Mouse (Mus musculus) erythroblast, embryonic 14.5 days (primary cell): ENCODE measurements around the gene Top2b. TPM values are rescaled to one million over a fixed set of nuclear protein-coding genes. Genes with fewer than 3 reads are reported as not detected.

Source experiments
- H3K27me3 ChIP-seq: 2 replicates; pipeline ENCODE4 v1.6.1; 2012; ENCODE audit warnings: inconsistent platforms; ENCODE audit not compliant: control insufficient read depth
- H3K36me3 ChIP-seq: 2 replicates; pipeline ENCODE4 v1.6.1; 2012; ENCODE audit warnings: mild to moderate bottlenecking, inconsistent platforms; ENCODE audit not compliant: control insufficient read depth
- H3K4me1 ChIP-seq: 2 replicates; pipeline ENCODE4 v1.6.1; 2012; ENCODE audit warnings: inconsistent platforms; ENCODE audit not compliant: control insufficient read depth
- H3K4me3 ChIP-seq: replicated peaks from 2 replicates; pipeline ENCODE3; 2012; ENCODE audit warnings: moderate library complexity, mild to moderate bottlenecking, inconsistent platforms
- H3K9me3 ChIP-seq: 2 replicates; pipeline ENCODE4 v1.6.1; 2012; ENCODE audit warnings: low read length, inconsistent platforms, mixed read lengths; ENCODE audit not compliant: control insufficient read depth
- GATA1 ChIP-seq: IDR thresholded peaks from 2 replicates; pipeline ENCODE4 v1.6.1; 2012; ENCODE audit warnings: low read length, inconsistent platforms, mixed read lengths
- TAL1 ChIP-seq: IDR thresholded peaks from 3 replicates; pipeline ENCODE4 v1.6.1; 2012; ENCODE audit warnings: low read length, inconsistent platforms, mixed read lengths
- polyA plus RNA-seq: library from polyadenylated mRNA; stranded (reverse); fragments of >175 nt; gene quantifications from 2 replicates; pipeline ENCODE4 v1.2.3, GENCODE M21; 2012

The Top2b gene
- polyA plus RNA-seq, 1 experiment, result 0.32 TPM

DNA sequence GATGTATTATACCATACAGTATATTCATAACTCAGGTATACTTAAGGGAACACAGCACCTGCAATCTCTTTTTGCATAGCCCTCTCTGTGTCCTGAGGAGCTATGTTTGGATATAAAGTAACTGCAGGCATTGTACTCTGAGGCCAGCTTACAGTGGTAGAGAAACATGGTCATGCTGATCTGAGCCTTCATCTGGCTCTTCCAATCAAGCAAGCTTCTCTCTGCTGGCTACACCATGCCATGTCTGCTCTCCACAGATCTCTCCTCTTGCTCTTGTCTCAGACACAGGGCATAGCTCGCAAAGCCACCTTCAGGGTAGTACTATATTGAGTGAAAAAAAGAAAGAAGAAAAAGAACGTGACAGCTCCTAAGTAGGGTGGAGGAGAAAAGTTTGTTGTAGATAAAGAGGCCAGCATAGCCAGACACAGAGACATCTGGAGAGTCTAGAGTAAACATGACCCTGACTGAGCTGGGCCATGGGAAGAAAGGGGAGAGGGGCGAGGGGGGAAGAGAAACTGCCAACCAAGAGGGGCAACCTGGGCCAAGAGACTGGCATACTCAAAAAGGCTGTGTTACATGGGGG, 29.1 kb upstream of the Top2b start:
- H3K4me3 ChIP-seq, result no peak overlapping the region

DNA sequence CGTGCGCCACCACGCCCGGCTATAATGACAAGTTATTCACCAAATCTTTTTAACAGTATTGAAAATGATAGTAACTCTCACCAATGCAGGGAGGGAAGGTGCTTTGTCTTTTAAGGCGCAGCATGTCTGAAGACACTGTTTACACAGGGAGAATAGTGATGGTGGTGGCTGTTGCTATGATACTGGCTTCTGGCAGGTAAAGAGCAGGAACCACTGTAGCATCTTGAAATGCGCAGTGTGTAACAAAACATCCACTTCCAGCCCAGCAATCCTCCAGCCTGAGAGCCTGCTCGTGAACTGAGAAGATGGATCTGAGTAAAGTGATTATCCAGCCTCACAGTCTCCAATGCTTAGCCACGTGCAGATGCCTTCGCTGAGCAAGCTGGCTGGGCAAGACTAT, 17.5 kb upstream of the Top2b start:
- H3K27me3 ChIP-seq, result peaks cover 8% of the 10 kb centered on the region
- H3K4me1 ChIP-seq, result no peaks in the 10 kb centered on the region
- H3K9me3 ChIP-seq, result no peaks in the 10 kb centered on the region
- TF ChIP-seq TAL1 (no peak), GATA1 (no peak)
- no peak overlapping the region for H3K4me3 ChIP-seq
- H3K36me3 ChIP-seq, result no peaks in the 10 kb centered on the region

More for the DNA sequence above, 29.1 kb upstream of the Top2b start:
- H3K4me1 ChIP-seq, result peaks cover 15% of the 10 kb centered on the region
- H3K9me3 ChIP-seq, result no peaks in the 10 kb centered on the region
- no peaks in the 10 kb centered on the region for H3K36me3 ChIP-seq
- H3K27me3 ChIP-seq, result peaks cover 3% of the 10 kb centered on the region; the same call in 1 of the 2 replicates
- TF ChIP-seq TAL1 (no peak), GATA1 (no peak)

DNA sequence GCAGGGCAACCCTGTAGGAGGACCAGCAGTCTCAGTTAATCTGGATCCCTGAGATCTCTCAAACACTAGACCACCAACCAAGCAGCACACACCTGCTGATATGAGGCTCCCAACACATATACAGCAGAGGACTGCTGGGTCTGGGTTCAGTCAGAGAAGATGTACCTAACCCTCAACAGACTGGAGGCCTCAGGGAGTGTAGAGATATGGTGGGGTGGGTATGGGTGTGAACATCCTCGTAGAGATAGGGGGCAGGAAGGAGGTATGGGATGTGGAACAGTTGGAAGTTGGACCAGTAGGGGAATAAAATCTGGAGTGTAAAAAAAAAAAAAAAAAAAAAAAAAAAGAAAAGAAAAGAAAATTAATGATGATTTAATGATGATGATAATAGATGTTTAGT, 5.3 kb upstream of the Top2b start:
- Histone ChIP-seq H3K9me3 (no peaks in the 10 kb centered on the region), H3K4me1 (peaks cover 29% of the 10 kb centered on the region), H3K27me3 (no peaks in the 10 kb centered on the region), H3K36me3 (no peaks in the 10 kb centered on the region), H3K4me3 (no peak overlapping the region)
- TF ChIP-seq GATA1 (no peak), TAL1 (no peak)

DNA sequence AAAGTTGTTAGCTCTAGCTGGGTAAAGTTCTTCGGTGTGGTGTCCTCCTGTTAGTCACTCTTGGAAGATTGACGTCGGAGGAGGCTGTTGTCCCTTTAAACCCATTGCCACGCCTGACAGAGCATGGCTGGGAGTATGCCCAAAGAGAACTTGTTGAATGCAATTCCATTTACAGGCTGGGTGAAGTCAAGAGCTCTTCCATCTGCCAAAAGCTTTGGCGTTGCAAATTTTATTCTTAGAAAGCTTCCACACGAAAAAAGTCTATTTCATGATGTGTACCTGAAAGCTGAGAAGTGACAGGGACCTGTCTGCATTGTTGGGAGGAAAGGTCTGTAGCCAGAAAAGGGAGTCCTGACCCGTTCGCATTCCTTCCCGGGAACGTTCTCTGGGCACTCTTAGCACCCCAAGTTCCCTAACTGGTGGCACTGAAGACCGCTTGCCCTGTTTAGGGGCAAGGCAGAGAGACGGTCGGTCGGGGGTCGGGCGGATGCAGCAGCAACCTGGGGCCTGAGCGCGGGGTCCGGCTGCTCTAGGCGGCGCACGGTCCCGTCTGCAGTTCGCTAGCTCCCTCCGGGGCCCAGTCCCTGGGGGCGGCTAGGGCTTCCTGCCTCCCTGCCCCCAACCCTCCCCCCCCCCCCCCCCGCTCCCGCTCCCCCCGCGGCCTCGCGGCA, 683 bp upstream of the Top2b start:
- Histone ChIP-seq H3K9me3 (no peaks in the 10 kb centered on the region), H3K36me3 (peaks cover 10% of the 10 kb centered on the region)
- TF ChIP-seq TAL1, result no peak
- no peak for TF ChIP-seq GATA1

DNA sequence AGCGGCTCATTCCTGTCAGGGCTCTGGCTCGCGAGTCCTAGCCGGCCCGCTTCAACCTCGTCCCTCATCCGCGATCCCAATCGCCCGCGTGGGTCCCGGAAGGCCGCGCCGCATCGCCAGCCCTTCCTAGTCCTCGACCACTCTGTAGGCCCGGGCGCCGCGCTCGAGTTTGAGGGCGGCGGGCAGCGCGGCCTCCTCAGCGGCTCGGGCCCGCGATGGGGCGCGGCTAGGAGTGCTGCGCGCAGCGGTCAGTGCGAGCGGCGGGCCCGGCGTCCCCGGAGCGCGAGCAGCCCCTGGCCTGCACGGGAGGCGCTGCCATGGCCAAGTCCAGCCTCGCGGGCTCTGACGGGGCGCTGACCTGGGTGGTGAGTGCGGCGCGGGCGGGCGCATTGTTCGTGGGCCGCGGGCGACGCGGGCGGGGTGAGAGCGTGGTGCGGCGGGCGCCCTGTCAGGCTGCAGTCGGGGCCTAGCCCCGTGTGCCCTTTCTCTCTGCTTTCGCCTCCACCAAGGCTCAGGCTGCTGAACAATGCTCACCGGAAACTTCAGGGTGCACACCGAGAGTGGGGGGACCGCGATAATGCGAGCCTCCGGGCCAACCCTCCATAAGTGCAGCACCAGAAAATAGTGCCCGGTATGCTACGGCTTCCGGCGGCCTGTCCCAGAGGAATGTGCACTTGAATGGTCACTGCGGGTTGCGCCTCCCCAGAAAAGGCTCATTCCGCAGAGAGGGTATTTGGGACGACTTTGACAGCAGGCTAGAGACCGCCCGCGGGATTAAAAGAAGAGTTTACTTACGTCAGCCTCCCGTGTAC, 589 bp downstream of the Top2b start:
- no peaks in the 10 kb centered on the region for H3K27me3 ChIP-seq
- H3K4me1 ChIP-seq, result peaks cover 41% of the 10 kb centered on the region
- H3K9me3 ChIP-seq, result no peaks in the 10 kb centered on the region
- TF ChIP-seq TAL1, result no peak
- TF ChIP-seq GATA1, result no peak
- peak overlapping the region; percentile 89 for H3K4me3 ChIP-seq
- H3K36me3 ChIP-seq, result peaks cover 17% of the 10 kb centered on the region

More for the DNA sequence above, 683 bp upstream of the Top2b start:
- Histone ChIP-seq H3K4me3 (peak overlapping the region; percentile 89), H3K27me3 (no peaks in the 10 kb centered on the region), H3K4me1 (peaks cover 46% of the 10 kb centered on the region)

DNA sequence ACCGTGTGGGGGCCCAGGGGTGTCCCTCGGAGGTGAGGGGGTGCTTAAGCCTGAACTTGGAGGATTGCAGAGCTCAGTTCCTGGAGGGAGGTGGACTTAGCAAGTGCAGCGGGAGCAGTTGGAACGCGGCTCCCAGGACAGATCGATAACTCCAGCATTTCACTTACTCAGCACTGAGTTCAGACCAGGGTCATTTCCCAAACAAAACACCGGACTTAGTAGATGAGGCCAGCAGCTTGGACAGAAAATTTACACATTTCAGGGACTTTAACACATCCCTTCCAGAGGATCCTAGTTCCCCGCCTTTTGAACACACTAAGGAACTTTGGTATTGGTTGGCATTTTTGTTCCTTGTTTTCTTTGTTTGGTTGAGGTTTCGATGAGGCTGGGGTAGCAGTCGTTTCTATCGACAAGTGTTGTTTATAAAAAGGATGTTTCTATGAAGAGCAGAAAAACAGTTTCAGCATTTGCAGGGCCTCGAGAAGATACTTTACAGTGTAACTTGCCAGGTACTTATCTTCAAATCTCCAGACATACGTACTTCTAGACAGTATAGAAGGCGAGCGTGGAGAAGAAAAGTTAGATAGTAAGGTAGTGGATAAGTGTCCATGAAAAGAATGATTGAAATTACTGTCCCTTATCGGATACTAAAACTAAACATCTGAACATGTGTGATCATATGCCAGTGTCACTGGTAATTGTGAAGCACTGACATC, 1.4 kb downstream of the Top2b start:
- Histone ChIP-seq H3K9me3 (no peaks in the 10 kb centered on the region), H3K27me3 (no peaks in the 10 kb centered on the region), H3K4me3 (peak overlapping the region; percentile 89), H3K36me3 (peaks cover 23% of the 10 kb centered on the region), H3K4me1 (peaks cover 45% of the 10 kb centered on the region)
- TF ChIP-seq TAL1, result no peak
- peak; percentile 79 for TF ChIP-seq GATA1

DNA sequence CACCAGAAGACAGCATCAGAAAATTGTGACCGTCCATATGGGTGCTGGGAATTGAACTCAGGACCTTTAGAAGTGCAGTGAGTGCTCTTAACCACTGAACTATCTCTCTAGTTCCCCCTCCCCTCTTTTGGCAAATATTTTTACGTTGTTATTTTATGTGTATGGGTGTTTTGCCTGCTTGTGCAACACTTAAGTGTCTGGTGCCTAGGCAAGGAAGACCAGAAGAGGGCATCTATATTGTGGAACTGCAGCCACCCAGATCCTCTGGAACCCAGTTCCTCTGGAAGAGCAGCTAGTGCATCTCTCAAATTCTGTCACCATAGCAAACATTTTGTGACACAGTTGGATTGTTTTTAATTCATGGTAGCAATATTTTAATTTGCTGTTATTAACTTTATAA, 2.0 kb downstream of the Top2b start:
- H3K36me3 ChIP-seq, result peaks cover 26% of the 10 kb centered on the region
- H3K9me3 ChIP-seq, result no peaks in the 10 kb centered on the region
- H3K27me3 ChIP-seq, result no peaks in the 10 kb centered on the region
- TF ChIP-seq GATA1, result no peak
- no peak for TF ChIP-seq TAL1
- peaks cover 51% of the 10 kb centered on the region for H3K4me1 ChIP-seq
- H3K4me3 ChIP-seq, result peak overlapping the region; percentile 89

DNA sequence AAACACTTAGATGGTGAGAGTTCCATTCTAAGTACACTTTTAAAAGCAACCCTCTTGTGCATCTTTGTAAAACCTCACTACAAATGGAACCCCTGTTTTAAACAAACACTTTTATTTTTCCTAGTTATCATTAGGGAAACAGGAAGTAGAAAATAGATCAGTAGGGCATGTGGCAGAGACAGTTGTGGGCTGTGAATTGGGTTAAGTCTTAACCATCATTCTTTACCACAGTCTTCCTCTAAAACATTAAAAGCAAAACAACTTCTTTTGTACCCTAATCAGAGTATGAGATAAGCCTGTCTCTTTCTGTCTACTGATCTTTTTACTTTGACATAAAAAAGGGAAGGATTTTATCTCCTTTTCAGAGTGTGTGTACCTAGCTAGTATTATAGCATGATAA, 7.8 kb downstream of the Top2b start:
- Histone ChIP-seq H3K27me3 (no peaks in the 10 kb centered on the region), H3K9me3 (no peaks in the 10 kb centered on the region), H3K4me1 (peaks cover 51% of the 10 kb centered on the region), H3K4me3 (no peak overlapping the region), H3K36me3 (peaks cover 39% of the 10 kb centered on the region)
- TF ChIP-seq TAL1, result no peak
